Mouse (Mus musculus) embryonic facial prominence, embryonic 11.5 days (tissue): ENCODE data around the gene Fbxw8. TPM values are rescaled to one million over a fixed set of nuclear protein-coding genes. Genes with fewer than 3 reads are reported as not detected.
A peak's percentile ranks its signal among the peaks of the same experiment; 100 is the strongest.

Experiments used
- ATAC-seq: fragments of 200-750 bp; cut with Nextera tagmentation; replicated peaks from 2 replicates; pipeline ENCODE4 v1.8.0; 2017; ENCODE audit warnings: low read depth; ENCODE audit not compliant: insufficient number of reproducible peaks, low FRiP score, low TSS enrichment
- DNase-seq: peaks from one replicate; pipeline ENCODE4 v3.0.0-alpha.2; 2015; ENCODE audit warnings: low spot score
- H3K27ac ChIP-seq: fragments of 300-500 bp; sonication (generic); replicated peaks from 2 replicates; pipeline ENCODE4 v1.5.1; 2014; ENCODE audit warnings: mild to moderate bottlenecking, low read depth, low read length, control low read depth
- H3K27me3 ChIP-seq: fragments of 300-500 bp; sonication (generic); 2 replicates; pipeline ENCODE4 v1.6.1; 2014; ENCODE audit warnings: mild to moderate bottlenecking, low read length, moderate library complexity, mixed read lengths; ENCODE audit not compliant: control insufficient read depth, insufficient read depth
- H3K36me3 ChIP-seq: fragments of 300-500 bp; sonication (generic); replicated peaks from 2 replicates; pipeline ENCODE4 v1.6.1; 2014; ENCODE audit warnings: low read depth, mild to moderate bottlenecking, low read length, moderate library complexity, mixed read lengths; ENCODE audit not compliant: control insufficient read depth, insufficient read depth
- H3K4me1 ChIP-seq: fragments of 300-500 bp; sonication (generic); 2 replicates; pipeline ENCODE4 v1.6.1; 2014; ENCODE audit warnings: low read length, mixed read lengths; ENCODE audit not compliant: control insufficient read depth, insufficient read depth
- H3K4me2 ChIP-seq: fragments of 300-500 bp; sonication (generic); 2 replicates; pipeline ENCODE4 v1.6.1; 2014; ENCODE audit warnings: low read depth, mild to moderate bottlenecking, control low read depth, low read length, moderate library complexity
- H3K4me3 ChIP-seq: fragments of 300-500 bp; sonication (generic); 2 replicates; pipeline ENCODE4 v1.5.1; 2014; ENCODE audit warnings: low read depth, low read length, control low read depth
- H3K9ac ChIP-seq: fragments of 300-500 bp; sonication (generic); replicated peaks from 2 replicates; pipeline ENCODE4 v1.6.1; 2014; ENCODE audit warnings: mild to moderate bottlenecking, control low read depth, low read length
- H3K9me3 ChIP-seq: fragments of 300-500 bp; sonication (generic); replicated peaks from 2 replicates; pipeline ENCODE4 v1.6.1; 2016; ENCODE audit warnings: mild to moderate bottlenecking, low read length, inconsistent platforms, mixed read lengths; ENCODE audit not compliant: control insufficient read depth
- WGBS: fragments of 180-500 bp; shearing (Covaris S2); extraction: QIAGEN DNeasy Blood & Tissue Kit; methylation state at CpG from one replicate; pipeline ENCODE4 v1.1.7; 2014; 5-methylcytosine and 5-hydroxymethylcytosine counted together
- polyA plus RNA-seq: library from polyadenylated mRNA; unstranded; fragments of >200 nt; fragmentation: Nextera tagmentation; extraction: Ambion mirVana; gene quantifications from 2 replicates; pipeline ENCODE4 v1.2.1, GENCODE M21; 2014

The Fbxw8 gene
- polyA plus RNA-seq, 1 experiment from 2014 or later: 22.3 TPM

DNA sequence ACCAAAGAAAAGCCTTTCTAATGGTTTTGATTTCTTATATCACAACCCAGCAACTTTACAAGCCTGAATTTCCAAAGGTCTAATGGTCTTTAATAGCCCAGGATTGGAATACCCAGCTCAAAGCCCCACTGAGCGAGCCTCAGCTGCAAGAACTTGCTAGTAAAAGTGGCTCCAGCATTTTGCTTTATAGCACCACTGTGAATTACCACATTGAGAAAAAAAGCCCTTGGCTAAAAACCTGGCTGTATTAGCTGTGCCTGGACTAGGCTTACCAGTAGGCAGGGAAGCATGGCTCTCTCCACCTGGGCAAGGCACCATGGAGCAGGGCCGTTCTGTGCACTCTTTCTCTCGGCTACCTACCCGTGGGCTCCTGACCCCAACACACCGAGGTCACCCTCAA is 18.9 kb downstream of the Fbxw8 start:
- Histone ChIP-seq H3K4me3 (no peak overlapping the region), H3K27me3 (no peaks in the 10 kb centered on the region), H3K9me3 (no peaks in the 10 kb centered on the region), H3K9ac (no peak overlapping the region), H3K27ac (no peak overlapping the region), H3K4me1 (no peaks in the 10 kb centered on the region), H3K36me3 (no peaks in the 10 kb centered on the region), H3K4me2 (no peak overlapping the region)
- DNase-seq (no peak), ATAC-seq (no peak)
- 77% methylated on average over 5 of the region's 5 CpGs for whole genome bisulfite sequencing

- WGBS: 80% methylated on average over 9 of the region's 9 CpGs
- no peak overlapping the region for H3K27ac ChIP-seq
- H3K4me2 ChIP-seq: no peak overlapping the region
- H3K9ac ChIP-seq: no peak overlapping the region
- H3K4me3 ChIP-seq: no peak overlapping the region
- H3K27me3 ChIP-seq: no peaks in the 10 kb centered on the region
- no peak for ATAC-seq
- no peaks in the 10 kb centered on the region; the same call in 1 of the 2 replicates for H3K36me3 ChIP-seq
- no peaks in the 10 kb centered on the region for H3K4me1 ChIP-seq
- no peaks in the 10 kb centered on the region for H3K9me3 ChIP-seq
- no peak for DNase-seq
Measured at GRCm38 (mm10) chr5:118128651-118129050, 26.6 kb downstream of the Fbxw8 start.

- H3K27ac ChIP-seq: no peak overlapping the region
- DNase-seq (no peak), ATAC-seq (no peak)
- no peaks in the 10 kb centered on the region; the same call in 1 of the 2 replicates for H3K36me3 ChIP-seq
- no peak overlapping the region for H3K4me3 ChIP-seq
- H3K9ac ChIP-seq: no peak overlapping the region
- no peaks in the 10 kb centered on the region for H3K4me1 ChIP-seq
- no peaks in the 10 kb centered on the region for H3K27me3 ChIP-seq
- WGBS: 82% methylated on average over 6 of the region's 6 CpGs
- H3K4me2 ChIP-seq: no peak overlapping the region
- no peaks in the 10 kb centered on the region for H3K9me3 ChIP-seq
Measured at GRCm38 (mm10) chr5:118128208-118128607, 27.1 kb downstream of the Fbxw8 start.

- DNase-seq: no peak
- ATAC-seq: no peak
- Histone ChIP-seq H3K9ac (no peak overlapping the region), H3K9me3 (no peaks in the 10 kb centered on the region), H3K36me3 (no peaks in the 10 kb centered on the region; the same call in 1 of the 2 replicates), H3K4me1 (no peaks in the 10 kb centered on the region), H3K27ac (no peak overlapping the region), H3K4me3 (no peak overlapping the region), H3K27me3 (no peaks in the 10 kb centered on the region), H3K4me2 (no peak overlapping the region)
- 84% methylated on average over 4 of the region's 4 CpGs for WGBS
Measured at GRCm38 (mm10) chr5:118126671-118127070, 28.6 kb downstream of the Fbxw8 start.

DNA sequence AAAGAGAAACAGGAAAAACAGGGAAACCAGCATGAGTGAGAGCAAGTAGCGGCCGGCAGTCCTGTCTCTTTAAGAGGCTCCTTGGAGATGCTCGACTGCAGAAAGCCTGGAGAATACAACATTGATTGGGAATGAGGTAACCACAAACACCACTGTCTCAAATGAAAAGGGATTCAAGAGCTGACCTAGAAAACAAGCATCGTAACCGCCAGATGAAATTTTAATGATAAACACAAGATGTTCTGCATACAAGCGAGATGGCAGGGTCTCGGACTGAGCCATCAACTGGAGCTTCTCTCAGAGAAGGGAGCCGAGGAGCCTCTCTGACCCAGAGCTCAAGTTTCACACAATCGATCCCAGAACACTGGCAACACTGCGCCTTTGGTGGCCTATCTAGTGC is 32.2 kb downstream of the Fbxw8 start:
- H3K27ac ChIP-seq: no peak overlapping the region; the same call in 1 of the 2 replicates
- H3K9ac ChIP-seq: no peak overlapping the region
- DNase-seq (peak; percentile 43), ATAC-seq (peak; percentile 46; the same call in 1 of the 2 replicates)
- 40% methylated on average over 10 of the region's 10 CpGs for WGBS
- no peak overlapping the region for H3K4me3 ChIP-seq
- no peaks in the 10 kb centered on the region for H3K4me1 ChIP-seq
- no peaks in the 10 kb centered on the region for H3K9me3 ChIP-seq
- no peaks in the 10 kb centered on the region for H3K27me3 ChIP-seq
- no peaks in the 10 kb centered on the region for H3K36me3 ChIP-seq
- no peak overlapping the region for H3K4me2 ChIP-seq

DNA sequence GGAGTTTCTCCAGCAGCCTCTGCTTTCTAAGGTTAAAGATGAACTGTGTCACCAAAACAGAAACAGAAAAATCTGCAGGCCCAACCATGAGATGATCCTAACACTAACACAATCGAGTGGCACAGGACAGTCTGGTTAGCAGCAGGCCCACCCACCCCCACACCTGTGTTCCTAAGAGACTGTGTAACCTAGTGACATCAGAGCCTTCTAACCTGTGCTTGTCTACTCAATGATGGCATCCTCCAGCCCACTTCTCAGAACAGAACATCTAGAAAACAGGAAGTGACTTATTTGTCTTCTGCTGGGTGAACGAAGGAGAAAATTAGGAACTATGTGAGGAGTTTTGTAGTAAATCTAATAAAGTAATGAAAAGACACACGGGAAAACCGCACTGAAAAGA is 33.3 kb downstream of the Fbxw8 start:
- no peak overlapping the region for H3K9ac ChIP-seq
- no peak overlapping the region for H3K27ac ChIP-seq

GRCm38 (mm10) chr5:118120670-118121069 is 34.6 kb downstream of the Fbxw8 start:
- Histone ChIP-seq H3K27me3 (no peaks in the 10 kb centered on the region), H3K9me3 (no peaks in the 10 kb centered on the region), H3K4me1 (no peaks in the 10 kb centered on the region), H3K4me3 (no peak overlapping the region), H3K36me3 (no peaks in the 10 kb centered on the region), H3K9ac (no peak overlapping the region), H3K27ac (no peak overlapping the region), H3K4me2 (no peak overlapping the region)
- DNase-seq: no peak
- no peak for ATAC-seq
- WGBS: 49% methylated on average over 2 of the region's 2 CpGs

More for the DNA sequence above, 33.3 kb downstream of the Fbxw8 start:
- no peaks in the 10 kb centered on the region for H3K27me3 ChIP-seq
- H3K9me3 ChIP-seq: no peaks in the 10 kb centered on the region
- no peaks in the 10 kb centered on the region for H3K36me3 ChIP-seq
- ATAC-seq (no peak), DNase-seq (no peak)
- no peak overlapping the region for H3K4me3 ChIP-seq
- WGBS: 84% methylated on average over 4 of the region's 4 CpGs
- H3K4me1 ChIP-seq: no peaks in the 10 kb centered on the region
- no peak overlapping the region for H3K4me2 ChIP-seq

DNA sequence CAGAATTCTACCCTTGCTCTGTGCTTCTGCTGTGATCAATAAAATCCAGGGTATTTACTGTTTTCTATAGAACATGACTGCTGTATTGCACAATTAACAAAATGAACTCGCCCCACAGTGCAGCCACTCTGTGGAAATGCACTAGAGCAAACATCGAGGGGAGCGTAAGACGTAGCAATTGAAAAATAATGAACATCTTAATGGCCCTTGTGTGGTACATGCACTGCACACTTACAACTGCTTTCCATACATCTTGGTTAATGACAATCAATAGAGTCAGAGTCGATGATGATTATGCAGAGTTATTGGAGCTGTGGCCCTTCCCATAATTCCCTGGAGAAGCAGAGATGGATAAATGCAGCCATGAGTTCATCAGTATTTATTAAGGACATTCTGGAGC is 36.3 kb downstream of the Fbxw8 start:
- Histone ChIP-seq H3K27ac (no peak overlapping the region), H3K9ac (no peak overlapping the region), H3K9me3 (no peaks in the 10 kb centered on the region), H3K4me3 (no peak overlapping the region), H3K4me2 (no peak overlapping the region), H3K4me1 (no peaks in the 10 kb centered on the region), H3K36me3 (no peaks in the 10 kb centered on the region), H3K27me3 (no peaks in the 10 kb centered on the region)
- ATAC-seq: no peak
- DNase-seq: no peak
- 94% methylated on average over 5 of the region's 5 CpGs for WGBS
